23 mouse cellular contexts compared by ENCODE assay signal in the genomic region with DNA sequence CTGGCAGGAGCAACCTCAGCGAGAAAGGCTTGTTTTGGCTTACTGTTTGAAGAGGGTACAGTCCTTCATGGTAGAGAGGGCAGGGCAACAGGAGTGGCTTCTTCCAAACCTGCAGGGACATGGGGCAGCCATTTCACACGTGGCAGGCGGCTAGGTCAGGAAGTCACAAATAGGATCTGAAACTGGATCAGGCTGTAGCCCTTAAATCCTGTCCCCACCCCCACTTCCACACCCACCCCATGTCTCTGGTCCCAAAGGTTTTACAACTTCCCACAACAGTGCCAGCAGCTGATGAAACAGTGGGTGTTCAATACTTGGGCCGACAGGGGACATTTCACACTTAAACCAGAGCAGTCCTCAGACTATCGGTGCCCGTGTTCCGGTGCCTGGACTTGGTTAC. TPM values are rescaled to one million over a fixed set of nuclear protein-coding genes. Genes with fewer than 3 reads are reported as not detected.
A peak's percentile ranks its signal among the peaks of the same experiment; 100 is the strongest.
DNase-seq lines count a peak whose midpoint lies in the region; ATAC-seq and TF ChIP-seq lines count a peak whose summit lies in the region.
"Had no signal": no experiment of that assay in that cellular context is flagged by ENCODE, and none has a peak within 500 bp of the region (broad histone marks: within the 10 kb centered on the region; RNA-seq: fewer than 3 reads in every experiment).

No protein-coding gene starts in this region.

- peaks cover 51% of the 10 kb centered on the region for H3K4me1 ChIP-seq in heart, embryonic 10.5 days
- H3K4me1 ChIP-seq in heart, embryonic 12.5 days (replicated peaks), result peaks cover 31% of the 10 kb centered on the region
- H3K4me1 ChIP-seq in intestine, embryonic 16.5 days (ENCODE audit: control insufficient read depth, insufficient read depth, low read length), result peaks cover 19% of the 10 kb centered on the region
- no peaks in the 10 kb centered on the region; the same call in 1 of the 2 replicates for H3K4me1 ChIP-seq in hindbrain, postnatal 0 days (ENCODE audit: insufficient read depth, low read length)
- H3K4me1 ChIP-seq: forebrain, embryonic 13.5 days had no signal

- peak; percentile 32 for DNase-seq in cerebellum, adult 11-12 months
- DNase-seq in cerebellum, adult 9-10 months, result no peak
- no peak for DNase-seq in heart, embryonic 10.5 days (ENCODE audit: low spot score)
- DNase-seq in hindbrain, postnatal 0 days (ENCODE audit: low spot score), result no peak
- DNase-seq in neural tube, embryonic 10.5 days (ENCODE audit: extremely low spot score, low spot score), result no peak
- DNase-seq: adrenal gland, adult 8-10 months; adrenal gland, postnatal 25 days; cerebellum, adult 2 months; cerebellum, postnatal 14 days; gastrocnemius, postnatal 25 days; heart, adult 2 months; heart, postnatal 10 days; heart, postnatal 36 days had no signal

- peak overlapping the region; percentile 65 for H3K27ac ChIP-seq in heart, embryonic 10.5 days
- no peak overlapping the region for H3K27ac ChIP-seq in heart, embryonic 12.5 days (ENCODE audit: poor library complexity, severe bottlenecking)
- peak overlapping the region; percentile 80; the same call in 1 of the 2 replicates for H3K27ac ChIP-seq in intestine, embryonic 16.5 days (ENCODE audit: low read length)
- no peak overlapping the region for H3K27ac ChIP-seq in hindbrain, postnatal 0 days
- H3K27ac ChIP-seq: forebrain, embryonic 10.5 days; forebrain, embryonic 13.5 days; heart, adult 2 months; heart, embryonic 15.5 days; hindbrain, embryonic 10.5 days; hindbrain, embryonic 13.5 days had no signal

- 75% methylated on average over 7 of the region's 7 CpGs for whole genome bisulfite sequencing in heart, embryonic 10.5 days
- WGBS in heart, embryonic 12.5 days, result 81% methylated on average over 7 of the region's 7 CpGs
- WGBS in intestine, embryonic 16.5 days, result 89% methylated on average over 7 of the region's 7 CpGs
- WGBS in hindbrain, postnatal 0 days, result 93% methylated on average over 7 of the region's 7 CpGs

- H3K9ac ChIP-seq in heart, embryonic 12.5 days, result no peak overlapping the region
- no peak overlapping the region for H3K9ac ChIP-seq in intestine, embryonic 16.5 days (ENCODE audit: low read depth, low read length)
- no peak overlapping the region for H3K9ac ChIP-seq in hindbrain, postnatal 0 days (replicated peaks; ENCODE audit: low read length)
- H3K9ac ChIP-seq: forebrain, embryonic 13.5 days; heart, embryonic 15.5 days; hindbrain, embryonic 13.5 days had no signal

- no peak for TF ChIP-seq CTCF in hindbrain, postnatal 0 days (IDR thresholded peaks at IDR 0.05; ENCODE audit: low read depth)

- H3K9me3 ChIP-seq in heart, embryonic 10.5 days, result no peaks in the 10 kb centered on the region
- peaks cover 5% of the 10 kb centered on the region; the same call in 1 of the 2 replicates for H3K9me3 ChIP-seq in heart, embryonic 12.5 days (replicated peaks)
- H3K9me3 ChIP-seq in intestine, embryonic 16.5 days (ENCODE audit: control insufficient read depth, low read length), result no peaks in the 10 kb centered on the region
- H3K9me3 ChIP-seq in hindbrain, postnatal 0 days (ENCODE audit: low read length), result no peaks in the 10 kb centered on the region
- H3K9me3 ChIP-seq: forebrain, embryonic 10.5 days; forebrain, embryonic 13.5 days; heart, embryonic 15.5 days; hindbrain, embryonic 10.5 days; hindbrain, embryonic 13.5 days had no signal

- no peak overlapping the region for H3K4me3 ChIP-seq in heart, embryonic 10.5 days
- no peak overlapping the region for H3K4me3 ChIP-seq in heart, embryonic 12.5 days
- no peak overlapping the region for H3K4me3 ChIP-seq in intestine, embryonic 16.5 days (ENCODE audit: low read length)
- no peak overlapping the region for H3K4me3 ChIP-seq in hindbrain, postnatal 0 days (ENCODE audit: low read length)
- H3K4me3 ChIP-seq: forebrain, embryonic 10.5 days; forebrain, embryonic 13.5 days; heart, adult 2 months; heart, embryonic 15.5 days; hindbrain, embryonic 10.5 days; hindbrain, embryonic 13.5 days had no signal

- no peaks in the 10 kb centered on the region for H3K36me3 ChIP-seq in heart, embryonic 10.5 days
- no peaks in the 10 kb centered on the region for H3K36me3 ChIP-seq in heart, embryonic 12.5 days
- no peaks in the 10 kb centered on the region for H3K36me3 ChIP-seq in intestine, embryonic 16.5 days (ENCODE audit: control insufficient read depth, insufficient read depth, low read length)
- no peaks in the 10 kb centered on the region for H3K36me3 ChIP-seq in hindbrain, postnatal 0 days (ENCODE audit: insufficient read depth, low read length)
- H3K36me3 ChIP-seq: forebrain, embryonic 10.5 days; heart, embryonic 15.5 days; hindbrain, embryonic 10.5 days; hindbrain, embryonic 13.5 days had no signal

- no peak for ATAC-seq in heart, embryonic 12.5 days (ENCODE audit: insufficient number of reproducible peaks, low FRiP score)
- no peak for ATAC-seq in intestine, embryonic 16.5 days
- no peak for ATAC-seq in hindbrain, postnatal 0 days
- ATAC-seq: activated CD4-positive, CD25-positive, alpha-beta regulatory T cell, adult 4 months; forebrain, embryonic 13.5 days; forebrain, embryonic 16.5 days had no signal

- H3K27me3 ChIP-seq in heart, embryonic 10.5 days (ENCODE audit: insufficient read depth, poor library complexity, severe bottlenecking), result no peaks in the 10 kb centered on the region
- H3K27me3 ChIP-seq in heart, embryonic 12.5 days (replicated peaks), result no peaks in the 10 kb centered on the region
- no peaks in the 10 kb centered on the region for H3K27me3 ChIP-seq in intestine, embryonic 16.5 days (replicated peaks; ENCODE audit: control insufficient read depth, insufficient read depth, low read length)
- H3K27me3 ChIP-seq in hindbrain, postnatal 0 days (ENCODE audit: insufficient read depth, low read length), result no peaks in the 10 kb centered on the region
- H3K27me3 ChIP-seq: forebrain, embryonic 13.5 days; heart, embryonic 15.5 days; hindbrain, embryonic 13.5 days had no signal

- no peak overlapping the region for H3K4me2 ChIP-seq in heart, embryonic 12.5 days
- no peak overlapping the region for H3K4me2 ChIP-seq in intestine, embryonic 16.5 days (ENCODE audit: low read depth, low read length)
- H3K4me2 ChIP-seq in hindbrain, postnatal 0 days (ENCODE audit: low read depth, low read length), result no peak overlapping the region
- H3K4me2 ChIP-seq: forebrain, embryonic 13.5 days; heart, embryonic 11.5 days; heart, embryonic 15.5 days; hindbrain, embryonic 13.5 days had no signal

RNA-seq across cellular contexts. Expression of gene Dkk3, which starts 28.0 kb away (rescaled TPM):
- polyA plus RNA-seq in heart, embryonic 10.5 days (2016; fragmentation: Nextera tagmentation; extraction: Ambion mirVana), result 59.8 and 101 TPM in 2 replicates
- 91.4 and 96.7 TPM in 2 replicates for polyA plus RNA-seq in heart, embryonic 12.5 days (2016; fragmentation: Nextera tagmentation; extraction: Ambion mirVana)
- 26.1 and 26.7 TPM in 2 replicates for polyA plus RNA-seq in intestine, embryonic 16.5 days (2015; fragmentation: Nextera tagmentation; extraction: Ambion mirVana)
- 33.2 and 42.0 TPM in 2 replicates for total RNA-seq in hindbrain, postnatal 0 days (2014; rRNA removed)
- polyA plus RNA-seq in hindbrain, postnatal 0 days (2015; fragmentation: Nextera tagmentation; extraction: Ambion mirVana), result 48.2 and 49.6 TPM in 2 replicates

RNA-seq across cellular contexts. Expression of gene Mical2, which starts 38.8 kb away (rescaled TPM):
- 77.8 and 153 TPM in 2 replicates for polyA plus RNA-seq in heart, embryonic 10.5 days (2016; fragmentation: Nextera tagmentation; extraction: Ambion mirVana)
- polyA plus RNA-seq in heart, embryonic 12.5 days (2016; fragmentation: Nextera tagmentation; extraction: Ambion mirVana), result 156 and 163 TPM in 2 replicates
- polyA plus RNA-seq in intestine, embryonic 16.5 days (2015; fragmentation: Nextera tagmentation; extraction: Ambion mirVana), result 18.3 and 19.0 TPM in 2 replicates
- total RNA-seq in hindbrain, postnatal 0 days (2014; rRNA removed), result 12.8 and 16.5 TPM in 2 replicates
- 6.4 and 6.5 TPM in 2 replicates for polyA plus RNA-seq in hindbrain, postnatal 0 days (2015; fragmentation: Nextera tagmentation; extraction: Ambion mirVana)

Comparison
In these comparisons a context has a peak if more than half of its experiments do, and no peak if none do; other contexts are left out.
1. H3K27ac ChIP-seq: peak in heart, embryonic 10.5 days (single experiment) and intestine, embryonic 16.5 days (single experiment); none in heart, embryonic 12.5 days (single experiment) and hindbrain, postnatal 0 days (single experiment).